Mouse (Mus musculus) left cerebral cortex, adult 2 months (tissue): ENCODE results near the gene Ccl26. TPM values are rescaled to one million over a fixed set of nuclear protein-coding genes. Genes with fewer than 3 reads are reported as not detected.
"Not testable (repeated sequence)": the region's sequence is repeated elsewhere in the genome, so short reads cannot be mapped to it uniquely, and the experiment has no call there.

Experiments
- DNase-seq, 2 experiments: peaks; one replicate each; pipeline ENCODE4 v3.0.0; 2021 to 2022; ENCODE audit warnings: low spot score in 2 of 2, mixed read lengths in 1 of 2; ENCODE audit errors: extremely low spot score in 1 of 2
- H3K27ac ChIP-seq: fragments of 200-600 bp; 2 replicates; pipeline ENCODE4 v1.8.1; 2022
- H3K4me3 ChIP-seq: fragments of 200-600 bp; 2 replicates; pipeline ENCODE4 v1.8.1; 2022
- CTCF ChIP-seq: fragments of 200-600 bp; IDR thresholded peaks from 2 replicates; pipeline ENCODE4 v1.8.1; 2022; ENCODE audit warnings: antibody characterized with exemption, mild to moderate bottlenecking, moderate library complexity
- intact Hi-C: fragments of 180-260 bp; cut with DNase I; formaldehyde crosslinking; loops from one replicate; pipeline ENCODE4 v1.15.1; 2025
- long read RNA-seq, 2 experiments: library from polyadenylated mRNA; stranded (forward); transcript quantifications; one replicate each; pipeline ENCODE4 v2.0.0; 2021; ENCODE audit warnings: borderline mapping rate in 2 of 2
- total RNA-seq, 2 experiments: library from RNA; stranded (reverse); gene quantifications; 2 replicates each; pipeline ENCODE4 v1.2.3; 2021

Ccl26 gene
- total RNA-seq, result not detected
- long read RNA-seq, experiment 1, result 0 reads
- long read RNA-seq, experiment 2, result 0 reads

DNA sequence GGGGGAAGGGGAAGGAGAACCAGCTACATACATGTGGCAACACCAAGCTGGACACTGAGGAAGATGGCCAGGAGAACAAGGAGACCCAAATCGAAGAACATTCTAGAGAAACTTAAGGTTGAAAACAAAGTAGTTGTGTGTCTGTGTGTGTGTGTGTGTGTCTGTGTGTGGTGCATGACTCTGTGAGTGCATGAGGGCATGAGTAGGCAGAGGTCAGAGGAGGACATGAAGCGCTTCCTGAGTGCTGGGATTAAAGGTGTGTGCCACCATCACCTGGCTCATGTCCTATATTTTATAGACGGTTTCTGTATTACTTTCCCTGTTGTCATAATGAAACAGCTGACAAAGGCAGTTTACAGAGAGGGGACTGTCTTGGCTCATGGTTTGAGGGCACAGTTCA is at the start of gene Ccl26:
Gene Ccl26 (minus strand): TSS at position 101 of the 400 bp plus-strand sequence.
- intact Hi-C loops, result no loop called here
- no peak within 1 kb of the TSS for H3K27ac ChIP-seq
- no peak for TF ChIP-seq CTCF
- DNase-seq, result no peak
- no peak within 1 kb of the TSS for H3K4me3 ChIP-seq

GRCm38 (mm10) chr5:135609794-135610193 is 46.4 kb upstream of the Ccl26 start:
- intact Hi-C loops, result no loop called here
- no peak overlapping the region for H3K27ac ChIP-seq
- no peak overlapping the region for H3K4me3 ChIP-seq
- no peak for TF ChIP-seq CTCF
- no peak for DNase-seq

DNA sequence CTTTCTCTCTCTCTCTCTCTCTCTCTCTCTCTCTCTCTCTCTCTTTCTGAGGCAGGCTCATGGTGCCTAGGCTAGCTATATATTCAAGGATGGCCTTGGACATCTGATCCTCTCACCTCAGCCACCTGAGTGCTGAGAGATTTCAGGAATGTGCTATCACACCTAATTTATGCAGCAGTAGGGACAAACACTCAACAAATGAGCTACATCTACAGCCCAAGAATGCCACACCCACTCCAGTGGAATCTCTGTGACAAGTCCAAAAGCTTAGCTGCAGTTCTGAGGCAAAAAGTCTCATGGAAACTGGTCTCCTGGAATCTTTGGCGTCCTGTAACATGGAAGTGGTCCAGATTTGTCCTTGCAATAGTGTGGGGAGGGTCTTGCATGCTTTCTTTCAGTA is 44.2 kb upstream of the Ccl26 start:
- Histone ChIP-seq H3K27ac (no peak overlapping the region), H3K4me3 (no peak overlapping the region)
- no peak for DNase-seq
- no peak for TF ChIP-seq CTCF
- intact Hi-C loops, result no loop called here

GRCm38 (mm10) chr5:135606717-135607116 is 43.3 kb upstream of the Ccl26 start:
- H3K27ac ChIP-seq, DNase-seq, H3K4me3 ChIP-seq, intact Hi-C loops: not testable (repeated sequence)

- H3K4me3 ChIP-seq, intact Hi-C loops, DNase-seq, H3K27ac ChIP-seq: not testable (repeated sequence)
These were observed 41.3 kb upstream of the Ccl26 start for GRCm38 (mm10) chr5:135604643-135605042.

- Histone ChIP-seq H3K27ac (no peak overlapping the region), H3K4me3 (no peak overlapping the region)
- intact Hi-C loops, result no loop called here
- DNase-seq, result no peak
- TF ChIP-seq CTCF, result no peak
These were observed 26.8 kb upstream of the Ccl26 start for GRCm38 (mm10) chr5:135589996-135590784.

GRCm38 (mm10) chr5:135587764-135588163 is 24.4 kb upstream of the Ccl26 start:
- TF ChIP-seq CTCF, result no peak
- intact Hi-C loops, result no loop called here
- Histone ChIP-seq H3K4me3 (no peak overlapping the region), H3K27ac (no peak overlapping the region)
- no peak for DNase-seq

DNA sequence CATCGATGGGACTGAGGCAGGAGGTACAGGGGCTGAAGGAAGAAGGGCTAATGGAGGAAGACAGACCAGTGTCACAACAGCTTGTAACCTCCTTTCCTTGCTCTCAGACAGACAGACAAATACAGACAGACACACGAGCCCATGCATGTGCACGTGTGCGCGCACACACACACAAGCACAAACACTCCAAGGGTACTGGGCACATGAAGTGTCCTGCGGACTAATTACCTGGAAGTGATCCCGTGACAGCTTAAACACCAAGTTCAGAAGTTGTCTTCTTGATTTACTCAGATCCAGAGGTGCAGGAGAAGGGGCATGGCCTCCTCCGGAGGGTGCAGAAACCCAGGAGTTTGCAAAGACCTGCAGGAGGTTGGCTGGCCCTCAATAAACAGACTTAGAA is 22.3 kb upstream of the Ccl26 start:
- no peak for DNase-seq
- TF ChIP-seq CTCF, result no peak
- H3K27ac ChIP-seq, result no peak overlapping the region
- no peak overlapping the region for H3K4me3 ChIP-seq
- intact Hi-C loops, result no loop called here

DNA sequence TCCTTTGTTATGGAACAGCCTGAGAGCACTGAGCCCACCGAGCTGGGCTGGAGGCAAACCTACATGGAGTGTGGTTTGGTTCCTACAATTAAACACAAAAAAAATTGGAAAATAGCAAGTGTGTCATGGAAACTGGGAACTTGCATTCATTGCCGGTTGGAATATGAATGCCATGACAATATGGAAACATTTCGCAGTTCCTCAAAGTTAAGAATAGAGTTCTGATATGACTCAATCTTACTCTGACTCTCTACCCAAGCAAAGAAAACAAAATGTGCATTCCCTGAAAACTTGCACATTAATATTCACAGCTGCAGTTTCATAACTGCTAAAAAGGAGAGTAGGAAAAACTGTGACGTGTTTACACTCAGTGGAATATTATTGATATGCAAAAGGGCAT is 19.0 kb upstream of the Ccl26 start:
- no peak overlapping the region for H3K27ac ChIP-seq
- no peak overlapping the region for H3K4me3 ChIP-seq
- TF ChIP-seq CTCF, result no peak
- intact Hi-C loops, result no loop called here
- no peak for DNase-seq

GRCm38 (mm10) chr5:135579331-135579751 is 16.0 kb upstream of the Ccl26 start:
- TF ChIP-seq CTCF, result no peak
- intact Hi-C loops, result no loop called here
- peak; percentile 28 to 45 for DNase-seq
- H3K4me3 ChIP-seq, result no peak overlapping the region
- no peak overlapping the region for H3K27ac ChIP-seq

DNA sequence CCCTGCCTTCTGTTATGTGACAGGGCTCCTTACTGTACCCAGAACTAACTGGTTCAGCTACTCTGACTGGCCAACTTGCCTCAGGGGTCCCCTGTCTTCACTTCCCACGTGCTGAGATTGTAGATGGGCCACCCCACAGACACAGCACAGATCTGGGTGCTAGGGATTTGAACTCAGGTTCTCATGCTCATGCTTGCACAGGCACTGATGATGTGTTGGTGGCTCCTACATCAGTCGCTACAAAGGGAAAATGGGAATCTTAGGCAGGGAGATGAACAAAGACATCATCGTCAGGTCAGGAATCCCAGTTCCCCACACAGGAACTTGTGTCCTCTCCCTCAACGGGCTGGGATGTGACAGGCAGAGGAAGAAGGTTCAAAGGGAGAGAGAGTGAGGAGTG is 12.7 kb upstream of the Ccl26 start:
- Histone ChIP-seq H3K27ac (no peak overlapping the region), H3K4me3 (no peak overlapping the region)
- no peak for DNase-seq
- intact Hi-C loops, result no loop called here
- TF ChIP-seq CTCF, result no peak

- H3K27ac ChIP-seq, result no peak within 1 kb of the TSS
- DNase-seq, result no peak
- no peak within 1 kb of the TSS for H3K4me3 ChIP-seq
- intact Hi-C loops, result no loop called here
- no peak for TF ChIP-seq CTCF
These were observed 9.6 kb upstream of the Ccl26 start, which contains the start of gene Ccl24 for GRCm38 (mm10) chr5:135573006-135573405. TSS of gene Ccl24 (minus strand) at chr5:135573049.

- no peak overlapping the region for H3K27ac ChIP-seq
- TF ChIP-seq CTCF, result peak; percentile 34
- intact Hi-C loops, result loop anchor here (5.0 kb wide), 1 partner anchor 144 kb away; no protein-coding TSS in a partner anchor
- no peak for DNase-seq
- H3K4me3 ChIP-seq, result no peak overlapping the region
These were observed 5.3 kb upstream of the Ccl26 start for GRCm38 (mm10) chr5:135568698-135569097.
